Mouse (Mus musculus) midbrain, postnatal 0 days (tissue): ENCODE measurements around the gene Glyctk. TPM values are rescaled to one million over a fixed set of nuclear protein-coding genes. Genes with fewer than 3 reads are reported as not detected.

Source experiments
- ATAC-seq: fragments of 200-750 bp; cut with Nextera tagmentation; 2 replicates; pipeline ENCODE4 v1.8.0; 2017; ENCODE audit warnings: moderate number of reproducible peaks, mild to moderate bottlenecking, moderate TSS enrichment, moderate library complexity; ENCODE audit not compliant: low FRiP score
- DNase-seq: peaks from one replicate; pipeline ENCODE4 v3.0.0-alpha.2; 2015; ENCODE audit warnings: low spot score
- H3K27ac ChIP-seq: fragments of 300-500 bp; sonication (generic); 2 replicates; pipeline ENCODE4 v1.5.1; 2014; ENCODE audit warnings: low read depth, mild to moderate bottlenecking, low read length, mixed read lengths
- H3K27me3 ChIP-seq: fragments of 300-500 bp; sonication (generic); 2 replicates; pipeline ENCODE4 v1.6.1; 2014; ENCODE audit warnings: low read length, control low read depth, mixed read lengths; ENCODE audit not compliant: insufficient read depth
- H3K36me3 ChIP-seq: fragments of 300-500 bp; sonication (generic); 2 replicates; pipeline ENCODE4 v1.6.1; 2014; ENCODE audit warnings: low read length, control low read depth, mixed read lengths; ENCODE audit not compliant: insufficient read depth
- H3K4me1 ChIP-seq: fragments of 300-500 bp; sonication (generic); 2 replicates; pipeline ENCODE4 v1.6.1; 2014; ENCODE audit warnings: mild to moderate bottlenecking, control low read depth, antibody characterized with exemption, low read length, mixed read lengths; ENCODE audit not compliant: insufficient read depth
- H3K4me2 ChIP-seq: fragments of 300-500 bp; sonication (generic); 2 replicates; pipeline ENCODE4 v1.6.1; 2014; ENCODE audit warnings: low read depth, mild to moderate bottlenecking, low read length, mixed read lengths; ENCODE audit not compliant: poor library complexity, severe bottlenecking
- H3K4me3 ChIP-seq: fragments of 300-500 bp; sonication (generic); 2 replicates; pipeline ENCODE4 v1.5.1; 2014; ENCODE audit warnings: low read depth, mild to moderate bottlenecking, low read length, moderate library complexity
- H3K9ac ChIP-seq: fragments of 300-500 bp; sonication (generic); replicated peaks from 2 replicates; pipeline ENCODE4 v1.6.1; 2014; ENCODE audit warnings: mild to moderate bottlenecking, low read length, moderate library complexity, mixed read lengths; ENCODE audit not compliant: poor library complexity, severe bottlenecking
- H3K9me3 ChIP-seq: fragments of 300-500 bp; sonication (generic); 2 replicates; pipeline ENCODE4 v1.6.1; 2016; ENCODE audit warnings: low read length, control low read depth
- CTCF ChIP-seq: IDR thresholded peaks from 2 replicates; pipeline ENCODE4 v1.5.1; 2016; ENCODE audit warnings: antibody characterized with exemption, mild to moderate bottlenecking
- WGBS: fragments of 180-500 bp; shearing (Covaris S2); extraction: QIAGEN DNeasy Blood & Tissue Kit; methylation state at CpG from one replicate; pipeline ENCODE4 v1.1.7; 2014; 5-methylcytosine and 5-hydroxymethylcytosine counted together
- polyA plus RNA-seq: library from polyadenylated mRNA; unstranded; fragments of >200 nt; fragmentation: Nextera tagmentation; extraction: Ambion mirVana; gene quantifications from 2 replicates; pipeline ENCODE4 v1.2.1, GENCODE M21; 2015
- total RNA-seq: library from RNA; depleted of rRNA; stranded (reverse); fragments of >200 nt; gene quantifications from 2 replicates; pipeline ENCODE4 v1.2.3, GENCODE M21; 2014

Gene Glyctk
- total and polyA plus RNA-seq, 2 experiments from 2014 or later = 0.66 to 0.75 TPM

GRCm38 (mm10) chr9:106201895-106202294, 44.0 kb upstream of the Glyctk start:
- 79% methylated on average over 3 of the region's 3 CpGs for WGBS
- H3K9ac ChIP-seq = no peak overlapping the region
- DNase-seq (no peak), ATAC-seq (no peak)
- no peaks in the 10 kb centered on the region for H3K36me3 ChIP-seq
- no peak overlapping the region for H3K27ac ChIP-seq
- peak overlapping the region; percentile 67 for H3K4me2 ChIP-seq
- peaks cover 12% of the 10 kb centered on the region; the same call in 1 of the 2 replicates for H3K4me1 ChIP-seq
- no peaks in the 10 kb centered on the region for H3K27me3 ChIP-seq
- H3K4me3 ChIP-seq = peak overlapping the region; percentile 70
- H3K9me3 ChIP-seq = no peaks in the 10 kb centered on the region
- TF ChIP-seq CTCF = no peak

GRCm38 (mm10) chr9:106199535-106200272, 41.8 kb upstream of the Glyctk start, which contains the start of gene Ppm1m:
Gene Ppm1m, minus strand, starts transcription at chr9:106199746.
- 50% methylated on average over 18 of the region's 18 CpGs for WGBS
- H3K27me3 ChIP-seq = no peaks in the 10 kb centered on the region
- no peaks in the 10 kb centered on the region for H3K36me3 ChIP-seq
- DNase-seq = no peak
- no peak for TF ChIP-seq CTCF
- peak within 1 kb of the TSS; percentile 57 for H3K9ac ChIP-seq
- H3K9me3 ChIP-seq = no peaks in the 10 kb centered on the region
- H3K4me2 ChIP-seq = peak within 1 kb of the TSS; percentile 74
- peak within 1 kb of the TSS; percentile 54 for H3K4me3 ChIP-seq
- ATAC-seq = no peak
- H3K4me1 ChIP-seq = peaks cover 9% of the 10 kb centered on the region; the same call in 1 of the 2 replicates
- 0 out of 2 replicates have a peak within 1 kb of the TSS, but pooled peaks have one; percentile 32 for H3K27ac ChIP-seq

DNA sequence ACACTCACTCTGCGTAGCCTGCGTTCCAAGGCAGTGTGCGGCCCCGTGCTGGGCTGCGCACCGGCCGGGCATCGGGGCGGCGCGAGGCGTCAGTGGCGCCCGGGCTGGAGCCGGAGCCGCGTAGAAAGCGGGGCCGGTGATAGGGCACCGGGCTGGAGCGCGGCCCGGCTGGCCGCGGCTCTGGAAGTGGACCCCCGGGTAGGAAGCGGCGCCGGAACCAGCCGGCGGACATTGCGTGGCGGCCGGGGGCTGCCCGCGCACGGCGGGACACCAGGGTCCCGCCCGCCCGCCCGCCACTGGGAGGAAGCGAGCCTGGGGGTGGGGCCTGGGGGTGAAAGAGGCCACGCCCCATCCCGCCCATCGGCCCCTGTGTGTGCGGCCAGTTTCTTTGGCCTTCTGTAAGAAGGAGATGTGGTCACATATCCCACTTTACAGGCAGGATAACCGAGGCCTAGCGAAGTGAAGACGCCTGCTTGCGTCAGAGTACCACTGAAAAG, 41.1 kb upstream of the Glyctk start:
- Histone ChIP-seq H3K9me3 (no peaks in the 10 kb centered on the region), H3K27ac (0 out of 2 replicates have a peak overlapping the region, but pooled peaks have one; percentile 32), H3K4me1 (peaks cover 2% of the 10 kb centered on the region; the same call in 1 of the 2 replicates), H3K9ac (peak overlapping the region; percentile 57), H3K4me2 (peak overlapping the region; percentile 74), H3K36me3 (no peaks in the 10 kb centered on the region), H3K27me3 (no peaks in the 10 kb centered on the region), H3K4me3 (peak overlapping the region; percentile 54)
- no peak for TF ChIP-seq CTCF
- WGBS = 1% methylated on average over 42 of the region's 51 CpGs
- peak; percentile 60 for DNase-seq
- peak; percentile 25; the same call in 1 of the 2 replicates for ATAC-seq

GRCm38 (mm10) chr9:106197732-106198131, 39.8 kb upstream of the Glyctk start:
- Histone ChIP-seq H3K36me3 (no peaks in the 10 kb centered on the region), H3K4me3 (no peak overlapping the region), H3K27me3 (no peaks in the 10 kb centered on the region), H3K4me2 (no peak overlapping the region), H3K27ac (no peak overlapping the region), H3K9ac (no peak overlapping the region), H3K4me1 (no peaks in the 10 kb centered on the region; the same call in 1 of the 2 replicates), H3K9me3 (no peaks in the 10 kb centered on the region)
- TF ChIP-seq CTCF = no peak
- 95% methylated on average over 9 of the region's 9 CpGs for WGBS
- DNase-seq (no peak), ATAC-seq (no peak)

DNA sequence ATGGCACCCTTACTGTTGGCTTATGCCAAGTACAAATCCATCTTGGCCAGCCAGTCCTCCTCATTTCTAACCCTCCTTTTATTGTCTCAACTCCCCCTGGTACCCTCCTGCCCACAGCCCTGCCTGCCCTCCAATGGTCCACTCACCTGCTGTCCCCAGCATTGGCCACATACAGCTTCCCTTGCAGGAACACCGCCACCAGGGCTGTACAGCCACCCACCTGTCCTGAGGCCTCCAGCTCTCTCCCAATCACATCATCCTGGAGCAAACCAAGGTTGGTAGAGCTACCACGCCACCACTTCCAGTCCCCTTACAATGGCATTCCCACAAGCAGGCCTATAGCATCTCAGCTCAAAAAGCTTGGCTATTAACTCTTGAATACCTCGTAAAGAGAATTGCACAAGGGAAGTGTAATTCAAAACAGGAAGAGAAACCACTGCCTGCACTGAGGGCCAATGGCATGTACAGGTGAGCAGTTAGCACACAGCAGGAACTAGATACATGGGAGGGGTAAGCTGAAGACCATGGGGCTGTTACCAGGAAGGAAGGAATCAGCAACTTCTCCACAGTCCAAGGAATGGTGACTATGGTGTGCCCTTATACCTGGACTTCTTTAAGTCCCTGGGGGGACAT, 39.3 kb upstream of the Glyctk start:
- TF ChIP-seq CTCF = no peak
- Histone ChIP-seq H3K27ac (no peak overlapping the region), H3K36me3 (no peaks in the 10 kb centered on the region), H3K4me1 (no peaks in the 10 kb centered on the region; the same call in 1 of the 2 replicates), H3K4me3 (no peak overlapping the region), H3K9ac (no peak overlapping the region), H3K27me3 (no peaks in the 10 kb centered on the region), H3K9me3 (no peaks in the 10 kb centered on the region), H3K4me2 (no peak overlapping the region)
- ATAC-seq (no peak), DNase-seq (no peak)
- 93% methylated on average over 3 of the region's 3 CpGs for WGBS
